Mouse (Mus musculus) spleen, postnatal 10 days (tissue): ENCODE results near the gene Tepsin.

ENCODE experiments used
- DNase-seq, 2 experiments: peaks; one replicate each; pipeline ENCODE4 v3.0.0; 2021 to 2022; ENCODE audit warnings: low spot score in 2 of 2

Gene Tepsin

DNA sequence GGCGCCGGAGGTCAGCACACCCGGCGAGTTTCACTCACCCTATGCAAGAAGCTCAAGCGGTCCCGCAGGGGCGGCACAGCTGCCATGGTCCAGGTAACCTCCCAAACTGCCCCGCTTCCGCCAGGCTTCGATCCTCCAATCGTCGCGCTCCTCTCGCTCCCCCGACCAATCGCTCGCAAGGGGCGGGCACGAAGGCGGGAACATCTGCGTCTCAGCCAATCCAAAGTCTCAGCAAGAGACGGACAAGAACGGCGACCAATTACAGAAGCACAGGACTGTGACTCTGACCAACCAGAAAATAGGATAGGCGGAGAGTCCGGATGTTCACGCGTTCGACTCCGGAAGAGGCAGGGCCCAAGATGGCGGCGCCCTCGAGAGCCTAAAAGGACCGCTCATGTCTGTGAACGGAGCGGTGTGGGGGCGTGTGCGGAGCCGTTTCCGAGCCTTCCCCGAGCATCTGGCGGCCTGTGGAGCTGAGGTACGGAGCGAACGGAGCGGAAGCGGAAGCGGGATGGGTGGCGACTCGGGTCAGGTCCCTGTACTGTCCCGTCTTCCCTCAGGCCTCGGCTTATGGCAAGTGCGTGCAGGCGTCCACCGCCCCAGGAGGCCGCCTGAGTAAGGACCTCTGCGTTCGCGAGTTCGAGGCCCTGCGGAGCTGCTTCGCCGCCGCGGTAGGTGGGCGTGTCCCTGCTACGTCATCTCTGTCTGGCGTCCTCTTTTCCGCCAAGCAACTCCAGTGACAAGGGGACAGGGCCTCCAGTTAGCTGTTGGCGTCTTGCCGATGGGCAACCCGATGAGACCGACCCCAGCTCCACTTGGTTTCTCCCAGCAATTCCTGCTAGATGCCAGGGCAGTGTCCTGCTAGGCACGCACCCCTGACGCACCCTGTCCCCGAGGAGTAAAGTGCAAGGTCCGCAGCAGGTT lies at the start of gene Tepsin, which contains the start of gene Ndufaf8:
Gene Tepsin, minus strand, starts transcription at position 144 of the 924 bp plus-strand sequence.
Gene Ndufaf8, plus strand, starts transcription at position 341 of the 924 bp plus-strand sequence.
- peak; percentile 95 to 100 for DNase-seq

DNA sequence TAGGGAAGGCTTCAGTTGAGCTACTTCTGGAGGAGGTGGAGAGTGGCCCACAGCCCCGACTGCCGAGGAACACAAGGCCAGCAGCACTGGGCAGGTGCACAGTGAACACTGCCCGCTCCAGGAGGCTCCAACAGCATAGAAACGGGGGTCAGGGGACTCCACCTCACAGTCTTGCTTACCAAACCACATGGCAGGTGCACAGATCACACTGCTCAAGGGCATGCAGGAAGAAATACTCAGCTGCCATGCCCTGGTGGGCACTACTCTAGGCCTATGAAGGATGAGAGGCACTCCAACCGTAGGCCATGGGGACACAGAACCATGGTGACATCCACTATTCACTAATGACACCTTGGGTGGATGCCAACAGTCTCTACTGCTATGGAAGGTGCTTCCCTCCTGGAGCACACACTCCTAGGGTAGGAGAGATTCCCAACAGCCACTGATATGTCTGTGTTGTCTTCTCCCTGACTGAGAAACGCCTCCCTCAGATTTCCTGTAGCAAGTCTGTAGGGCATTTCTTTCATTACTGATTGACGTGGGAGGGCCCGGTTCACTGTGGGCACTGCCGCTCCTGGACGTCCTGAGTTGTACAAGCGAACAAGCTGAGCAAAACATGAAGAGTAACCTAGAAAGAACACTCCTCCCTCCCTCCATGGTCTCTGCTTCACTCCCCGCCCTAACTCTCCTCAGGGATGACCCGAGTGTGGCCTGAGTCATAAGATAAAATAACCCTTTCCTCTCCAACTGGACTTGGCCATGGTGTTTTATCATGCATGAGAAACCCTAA lies 45.4 kb upstream of the Tepsin start:
- DNase-seq = no peak

DNA sequence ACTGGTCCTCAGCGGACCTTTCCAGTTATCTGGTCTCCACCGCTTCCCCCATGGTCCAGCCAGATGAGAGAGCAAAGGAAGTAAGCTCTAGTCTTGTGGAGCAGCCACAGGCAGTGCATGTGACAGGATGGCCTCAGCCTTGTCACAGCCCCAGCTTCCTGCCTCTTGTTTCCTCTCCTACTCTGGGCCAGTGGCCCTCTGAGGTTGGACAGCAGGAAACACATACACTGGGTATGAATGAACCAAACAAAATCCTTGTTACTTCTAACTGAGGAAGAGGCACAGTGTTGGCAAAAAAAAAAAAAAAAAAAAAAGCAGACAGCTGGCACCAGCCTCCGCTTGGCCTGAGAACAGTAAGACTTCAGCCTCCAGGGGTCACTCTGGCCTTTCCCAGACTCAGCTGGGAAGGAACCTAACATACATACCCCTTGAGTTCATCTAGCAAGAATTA lies 44.1 kb upstream of the Tepsin start:
- DNase-seq = peak in 1 of 2 experiments; percentile 38

DNA sequence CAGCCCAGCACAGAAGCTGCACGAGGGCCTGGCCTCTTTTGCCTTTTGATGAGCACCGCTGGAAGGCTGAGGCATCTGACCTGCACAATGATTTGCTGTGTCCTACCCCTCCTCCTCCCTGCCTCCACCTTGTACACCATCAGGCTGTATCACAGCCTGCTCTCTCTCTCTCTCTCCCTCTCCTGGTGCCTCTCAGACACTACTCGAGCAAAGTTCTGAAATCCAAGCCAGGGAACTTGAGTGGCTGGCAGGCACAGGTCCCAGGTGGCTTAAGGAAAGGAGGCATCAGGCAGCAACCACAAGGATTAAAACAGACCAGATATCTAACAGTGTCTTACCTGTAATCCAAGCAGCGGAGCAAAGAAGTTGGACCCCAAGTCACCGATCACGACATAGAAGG lies 41.7 kb upstream of the Tepsin start:
- DNase-seq = no peak

DNA sequence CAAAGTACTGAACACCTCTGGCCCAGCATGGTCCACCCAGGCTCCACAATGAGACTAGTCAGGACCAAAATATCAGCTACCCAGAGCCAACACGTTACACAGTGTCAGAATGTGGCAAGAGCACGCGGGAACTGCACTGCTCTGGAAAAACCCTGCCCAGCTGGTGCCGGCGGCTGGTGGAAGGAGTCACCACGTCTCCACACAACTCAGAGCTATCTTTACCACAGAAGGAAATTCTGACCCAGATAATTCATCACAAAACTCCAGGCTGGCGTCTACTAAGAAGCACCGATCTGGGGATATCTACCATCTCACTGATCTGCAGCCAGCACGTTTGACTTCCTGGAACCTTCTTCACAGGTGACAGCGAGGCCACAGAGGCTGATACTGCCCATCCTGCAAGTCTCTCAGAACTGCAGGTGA lies 40.8 kb upstream of the Tepsin start:
- DNase-seq = no peak

DNA sequence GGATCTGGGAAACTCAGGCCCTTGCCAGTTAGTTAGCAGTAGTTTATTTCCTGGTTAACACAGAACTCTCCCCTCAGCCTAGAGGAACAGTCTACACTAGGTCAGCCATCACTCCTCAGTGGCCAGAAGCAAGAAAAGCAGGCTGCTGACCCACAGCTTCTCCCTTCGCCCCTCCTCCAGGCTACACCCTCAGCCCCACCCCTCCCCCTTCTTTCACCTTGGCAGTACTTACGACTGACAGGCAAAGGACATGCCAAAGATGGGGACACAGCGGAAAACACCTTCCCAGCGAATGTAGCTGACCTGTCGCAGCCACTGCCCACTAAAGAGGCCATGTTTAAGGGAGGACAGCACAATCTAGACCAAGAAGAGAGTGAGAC lies 39.1 kb upstream of the Tepsin start:
- no peak for DNase-seq

DNA sequence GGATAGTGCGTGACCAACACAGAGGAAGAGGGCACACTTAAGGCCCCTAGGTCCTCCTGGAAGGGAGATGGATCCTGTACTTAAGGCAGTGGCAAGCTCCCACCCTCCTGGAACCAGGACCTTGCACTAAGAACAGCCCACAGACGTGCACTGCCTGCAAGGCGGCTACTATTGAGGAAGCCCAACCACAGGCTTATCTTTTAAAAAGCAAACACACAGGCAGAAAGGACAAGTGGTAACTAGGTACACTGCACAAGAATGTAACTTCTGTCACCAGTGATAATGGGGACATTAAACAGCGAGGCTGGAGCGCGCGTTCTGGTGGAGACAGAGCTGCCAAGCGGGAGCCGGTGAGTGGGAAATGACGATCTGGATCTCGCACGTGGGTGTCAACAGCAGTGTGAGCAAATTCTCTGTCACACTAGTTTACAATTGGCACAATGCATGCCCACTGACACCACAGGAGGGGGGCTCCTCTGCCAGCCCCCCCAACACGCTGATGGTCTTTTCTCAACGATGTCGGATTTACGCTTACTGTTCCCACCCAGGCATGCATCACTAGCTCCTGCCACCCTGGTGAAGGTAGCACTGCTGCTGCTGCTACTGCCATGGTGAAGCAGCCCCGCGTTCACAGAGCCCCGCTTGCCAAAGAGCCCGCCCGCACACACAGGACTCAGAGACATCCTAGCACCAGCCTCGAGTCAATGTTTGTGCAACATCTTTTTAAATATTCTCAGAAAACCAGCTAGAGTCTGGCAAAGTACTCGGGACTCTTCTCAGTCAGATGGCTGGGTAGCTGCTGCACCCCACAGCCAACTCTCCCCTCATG lies 38.5 kb upstream of the Tepsin start:
- DNase-seq = peak in 1 of 2 experiments; percentile 33

DNA sequence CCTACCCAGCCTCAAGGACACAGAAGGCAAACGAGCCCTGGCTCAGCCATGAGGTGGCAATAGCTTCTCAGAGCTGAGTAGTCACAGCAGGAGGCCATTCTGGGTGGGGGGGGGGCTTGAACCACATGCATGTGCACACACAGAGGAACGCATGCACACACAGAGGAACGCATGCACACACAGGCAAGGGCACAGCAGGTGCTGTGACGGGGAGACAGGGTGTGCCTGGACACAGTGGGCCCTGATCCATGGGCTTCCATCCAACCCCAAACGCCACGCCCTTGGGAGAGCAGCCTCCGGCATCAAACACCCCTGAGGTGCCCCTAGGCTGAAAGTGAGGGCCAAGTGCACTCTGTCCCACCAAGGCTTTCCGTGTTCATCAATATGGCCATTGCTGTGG lies 37.7 kb upstream of the Tepsin start:
- no peak for DNase-seq

DNA sequence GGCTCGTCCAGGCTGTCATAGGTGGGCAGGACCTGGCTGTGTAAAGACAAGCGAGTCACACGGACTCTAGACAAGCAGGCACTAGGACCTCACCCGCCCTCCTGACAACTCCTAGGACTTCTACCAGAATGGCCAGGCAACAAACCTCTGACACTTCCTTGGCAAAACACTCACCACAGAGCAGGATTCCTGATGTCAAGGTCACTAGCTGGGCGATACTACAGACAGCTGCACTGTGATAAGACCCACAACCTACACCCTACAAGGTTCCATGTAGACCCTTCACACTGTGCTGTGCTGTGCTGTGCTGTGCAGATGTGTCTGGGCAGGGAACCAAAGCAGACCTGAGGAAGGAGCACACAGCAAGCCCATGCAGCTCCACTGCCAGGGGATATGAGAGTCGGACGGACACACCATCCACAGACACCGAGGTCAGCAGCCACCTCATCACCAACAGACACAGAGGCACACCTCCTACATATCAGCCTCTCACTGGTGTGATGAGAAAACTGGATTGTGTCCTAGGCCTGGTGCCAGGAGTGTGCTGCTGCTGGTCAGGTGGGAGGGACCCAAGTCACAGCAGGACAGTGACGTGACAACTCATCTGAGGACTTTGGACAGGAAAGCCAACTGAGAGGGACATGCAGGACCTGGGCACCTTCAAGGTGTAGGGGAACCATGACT lies 36.5 kb upstream of the Tepsin start:
- DNase-seq = no peak

DNA sequence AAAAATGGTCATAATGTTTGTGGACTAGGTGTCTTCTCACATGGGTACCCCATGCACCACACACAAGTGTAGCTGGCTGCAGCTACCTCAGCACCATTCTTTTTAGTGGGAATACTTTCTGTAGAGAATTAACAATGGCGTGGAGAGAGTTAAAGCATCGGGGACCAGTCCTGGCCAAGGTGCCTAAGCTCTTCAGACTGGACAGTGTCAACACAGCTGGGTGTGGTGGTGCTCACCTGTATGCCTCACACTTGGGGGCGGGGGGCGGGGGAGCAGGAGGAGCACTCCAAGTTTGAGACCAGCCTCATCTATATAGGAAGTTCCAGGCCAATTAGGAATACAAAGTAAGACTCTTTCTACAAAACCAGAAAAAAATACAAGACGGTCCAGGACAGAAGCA lies 35.6 kb upstream of the Tepsin start:
- DNase-seq = no peak

DNA sequence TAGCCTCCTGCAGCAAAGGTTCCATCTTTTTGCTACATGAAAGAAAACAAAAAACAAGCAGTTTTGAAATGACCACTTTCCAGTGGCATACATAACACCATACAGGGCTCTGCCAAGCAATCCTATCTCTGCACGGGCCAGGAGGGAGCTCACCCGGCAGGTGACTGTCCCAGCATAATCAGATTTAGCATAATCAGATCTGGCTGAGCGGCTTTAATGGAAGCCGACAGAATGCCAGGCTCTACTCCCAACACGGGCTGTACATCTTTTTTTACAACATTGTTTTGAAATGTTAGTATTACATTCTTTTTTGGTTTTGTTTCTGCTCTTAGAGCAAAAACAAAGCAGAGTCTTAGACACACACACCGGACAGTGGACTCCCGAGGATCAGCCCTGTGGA lies 30.8 kb upstream of the Tepsin start:
- DNase-seq = no peak

DNA sequence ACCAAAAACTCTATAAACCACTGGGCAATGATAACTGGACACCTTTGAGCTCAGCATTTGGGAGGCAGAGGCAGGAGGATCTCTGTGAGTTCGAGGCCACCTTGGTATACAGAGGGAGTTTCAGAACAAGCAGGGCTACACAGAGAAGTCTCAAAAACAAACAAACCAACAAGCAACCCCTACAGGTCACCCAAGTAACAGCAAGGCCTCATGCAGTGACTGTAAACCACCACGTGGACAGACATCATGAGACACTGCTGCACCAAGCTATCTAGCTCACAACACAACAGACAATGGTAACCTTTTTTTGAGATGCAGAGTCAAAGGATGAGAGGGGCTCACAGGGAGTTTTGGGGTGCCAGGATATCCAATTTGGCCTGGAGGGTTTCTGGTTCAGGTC lies 28.3 kb upstream of the Tepsin start:
- DNase-seq = no peak

DNA sequence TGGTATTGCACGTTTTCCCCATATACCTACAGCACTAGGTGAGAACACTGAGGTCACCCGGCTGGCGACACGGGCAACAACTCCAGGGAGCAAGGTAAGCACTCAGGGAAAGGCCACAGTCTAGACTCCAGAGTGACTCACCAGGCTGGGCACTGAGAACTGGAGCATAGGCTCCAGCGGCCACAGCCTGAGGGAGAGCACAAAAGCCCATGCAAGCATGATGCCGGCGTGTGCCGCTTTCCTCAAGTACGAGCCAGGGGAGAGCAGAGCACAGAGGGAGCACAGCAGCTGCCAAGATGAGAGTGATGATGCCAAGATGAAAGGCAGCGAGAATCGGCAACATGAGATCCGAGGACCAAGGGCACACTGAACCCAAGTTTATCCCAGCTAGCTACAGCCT lies 23.6 kb upstream of the Tepsin start:
- no peak for DNase-seq

DNA sequence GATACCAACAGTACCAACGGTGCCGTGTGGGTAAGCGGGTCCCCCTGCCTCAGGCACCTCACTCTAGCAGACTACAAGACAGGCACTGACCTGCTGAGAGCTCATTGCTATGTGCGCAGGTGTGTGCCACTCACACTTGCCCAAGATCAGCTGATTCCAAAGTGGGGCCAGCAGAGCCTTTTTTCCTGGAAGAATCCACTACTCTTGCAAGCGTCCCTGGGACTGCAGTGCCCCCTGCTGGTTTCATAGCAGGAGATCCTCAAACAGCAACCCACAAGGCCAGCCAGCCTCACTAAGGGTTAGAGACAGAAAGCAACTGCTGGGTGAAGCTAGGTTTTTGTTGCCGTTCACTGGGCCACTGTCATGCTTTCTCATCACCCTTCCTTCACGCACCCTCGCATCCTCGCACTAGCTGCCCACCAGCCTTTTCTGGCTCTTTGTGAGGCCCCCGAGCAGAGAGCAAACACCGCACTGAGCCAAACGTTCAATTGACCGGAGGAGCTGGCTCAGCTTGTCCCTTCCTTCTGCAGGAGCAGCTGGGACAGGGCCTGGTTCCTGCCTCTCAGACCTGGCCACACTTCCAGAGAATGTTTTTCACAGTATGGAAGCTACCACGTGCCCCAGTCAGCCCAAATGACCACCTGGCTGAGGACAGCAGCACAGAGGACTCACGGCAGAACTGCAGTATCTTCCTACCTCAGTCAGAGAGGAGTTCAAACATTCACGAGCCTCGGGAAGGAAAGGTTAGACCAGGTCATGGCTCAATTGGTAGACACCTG lies 22.3 kb upstream of the Tepsin start:
- peak in 1 of 2 experiments; percentile 60 for DNase-seq

DNA sequence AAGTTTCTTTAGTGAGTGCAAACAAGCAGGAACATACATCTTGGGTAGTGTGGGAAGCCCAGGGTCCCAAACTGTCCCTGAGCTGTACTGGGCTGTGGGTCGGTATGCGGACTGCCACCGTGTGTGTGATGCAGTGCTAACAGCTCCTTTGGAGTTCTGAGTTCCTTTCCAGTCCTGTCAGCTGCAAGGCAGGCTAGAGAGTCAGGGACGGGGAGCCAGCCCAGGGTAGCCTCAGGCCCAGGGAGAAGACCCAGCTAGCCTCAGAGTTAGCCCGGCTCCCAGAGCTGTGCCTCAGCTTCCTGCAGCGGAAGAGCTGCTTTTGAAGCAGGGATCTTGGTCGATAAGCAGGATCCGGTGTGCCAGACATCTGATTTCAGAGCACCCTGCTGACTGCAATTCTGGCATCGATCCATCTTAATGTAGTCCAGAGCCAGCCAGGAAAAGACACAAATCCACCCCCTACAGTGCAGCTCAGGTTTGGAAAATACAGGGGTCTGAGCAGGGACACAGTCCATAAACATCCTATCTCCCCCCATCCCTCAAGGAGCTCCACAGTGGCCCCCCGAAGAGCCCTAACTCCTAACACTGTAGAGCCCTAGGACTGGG lies 21.5 kb upstream of the Tepsin start:
- DNase-seq = no peak

DNA sequence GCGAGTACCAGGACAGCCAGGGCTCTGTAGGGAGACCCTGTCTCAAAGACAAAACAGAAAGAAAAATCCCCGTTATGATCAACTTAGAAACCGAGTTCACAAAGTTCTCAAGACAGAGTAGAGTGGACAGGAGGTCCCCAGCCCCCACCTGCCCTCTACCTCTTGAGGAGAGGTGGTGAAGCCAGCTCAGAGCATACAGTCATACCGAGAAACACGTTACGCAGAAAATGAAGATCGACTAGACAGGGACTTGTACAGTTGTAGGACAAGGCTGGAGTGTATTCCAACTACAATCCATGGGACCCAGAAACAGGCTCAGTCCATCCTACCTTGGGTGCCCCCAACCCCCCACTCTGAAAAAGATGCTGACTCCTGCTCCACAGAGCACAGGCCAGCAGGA lies 20.6 kb upstream of the Tepsin start:
- DNase-seq = no peak

DNA sequence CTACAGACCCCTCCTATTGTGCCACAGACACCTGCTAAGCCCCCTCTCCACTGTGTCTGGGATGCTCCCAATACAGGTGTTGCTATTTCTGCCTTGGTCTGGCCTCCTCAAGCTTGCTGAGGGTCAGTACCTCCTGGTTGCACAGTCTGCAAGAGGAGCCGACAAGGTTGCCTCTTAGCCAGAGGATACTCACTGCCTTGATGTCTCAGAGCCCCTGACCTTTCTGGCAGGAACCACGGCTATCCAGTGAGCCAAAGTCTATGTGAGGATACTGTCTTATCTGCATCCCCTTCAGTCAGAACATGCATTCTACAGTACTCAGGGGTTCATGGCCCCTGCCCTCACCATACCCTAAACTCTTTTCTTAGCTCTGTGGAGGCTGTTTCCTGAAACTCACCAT lies 19.1 kb upstream of the Tepsin start:
- no peak for DNase-seq

DNA sequence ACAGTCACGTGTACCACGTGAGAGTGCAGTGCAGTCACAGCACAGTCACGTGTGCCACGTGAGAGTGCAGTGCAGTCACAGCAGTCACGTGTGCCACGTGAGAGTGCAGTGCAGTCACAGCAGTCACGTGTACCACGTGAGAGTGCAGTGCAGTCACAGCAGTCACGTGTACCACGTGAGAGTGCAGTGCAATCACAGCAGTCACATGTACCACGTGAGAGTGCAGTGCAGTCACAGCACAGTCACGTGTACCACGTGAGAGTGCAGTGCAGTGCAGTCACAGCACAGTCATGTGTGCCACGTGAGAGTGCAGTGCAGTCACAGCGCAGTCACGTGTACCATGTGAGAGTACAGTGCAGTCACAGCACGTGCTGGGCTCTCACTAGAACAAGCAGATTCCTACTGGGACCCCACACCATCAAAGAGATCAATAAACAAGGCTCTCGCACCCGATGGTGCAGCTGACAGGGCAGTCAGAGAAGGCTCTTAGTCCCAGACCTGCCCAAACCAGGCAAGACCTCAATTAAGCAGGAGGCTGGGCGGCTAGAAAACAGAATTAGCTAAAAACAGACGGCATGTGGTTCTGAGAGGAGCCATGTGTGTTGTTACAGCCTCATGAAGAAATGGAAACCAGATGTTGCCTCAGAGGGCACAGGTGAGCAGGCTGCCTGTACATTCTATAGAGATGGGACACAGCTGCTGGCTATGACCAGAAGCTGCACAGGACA lies 16.1 kb upstream of the Tepsin start:
- DNase-seq = no peak

DNA sequence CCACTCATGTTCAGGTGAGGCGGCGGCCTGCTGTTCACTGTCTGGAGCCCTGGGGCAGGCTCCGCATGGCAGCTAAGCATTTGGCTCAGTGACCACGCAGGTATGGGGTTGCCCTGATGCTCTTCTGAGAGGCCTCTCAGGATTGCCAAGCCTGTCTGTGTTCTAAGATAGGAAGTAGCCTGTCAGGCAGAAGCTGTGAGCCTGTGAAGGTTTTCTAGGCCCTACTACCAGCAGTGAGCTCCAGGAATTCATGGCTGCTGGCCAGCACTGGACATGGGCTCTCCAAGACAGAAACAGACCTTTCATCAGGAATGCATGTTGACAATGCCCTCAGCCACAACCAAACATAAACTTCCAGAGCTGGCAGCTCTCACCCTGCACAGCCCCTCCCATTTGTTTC lies 13.6 kb upstream of the Tepsin start:
- no peak for DNase-seq
